Mouse (Mus musculus) megakaryocyte, embryonic 14.5 days (primary cell): ENCODE results near the gene Ablim2.

ENCODE experiments used
- FLI1 ChIP-seq: IDR thresholded peaks from 2 replicates; pipeline ENCODE4 v1.6.1; 2012; ENCODE audit warnings: low read length, inconsistent platforms, mixed read lengths
- GATA1 ChIP-seq: IDR thresholded peaks from 3 replicates; pipeline ENCODE4 v1.6.1; 2012; ENCODE audit warnings: mixed read lengths, low read length, inconsistent platforms, borderline replicate concordance

GRCm38 (mm10) chr5:35892363-35892762, 134.7 kb downstream of the Ablim2 start:
- TF ChIP-seq GATA1 (no peak), FLI1 (no peak)
